Mouse (Mus musculus) brain, embryonic 14.5 days (tissue): ENCODE measurements around the gene Glrx5.

Experiments
- CTCF ChIP-seq: fragments of 200-500 bp; IDR thresholded peaks from 2 replicates; pipeline ENCODE4 v1.5.1; 2012; ENCODE audit warnings: inconsistent platforms, mild to moderate bottlenecking, moderate library complexity, borderline replicate concordance; ENCODE audit not compliant: insufficient read depth, insufficient read length; ENCODE audit errors: extremely low read depth
- POLR2A ChIP-seq: fragments of 200-500 bp; IDR thresholded peaks from 2 replicates; pipeline ENCODE4 v1.6.1; 2012; ENCODE audit warnings: mild to moderate bottlenecking, inconsistent platforms, borderline replicate concordance; ENCODE audit not compliant: poor library complexity, insufficient read depth, insufficient read length, severe bottlenecking; ENCODE audit errors: extremely low read depth

GRCm38 (mm10) chr12:104985088-104985487, 47.4 kb upstream of the Glrx5 start:
- peak; percentile 43; the same call in 1 of the 2 replicates for TF ChIP-seq CTCF
- TF ChIP-seq POLR2A, result no peak
